Mouse (Mus musculus): ENCODE results near the gene Ddx3x.
"Not testable (repeated sequence)": the region's sequence is repeated elsewhere in the genome, so short reads cannot be mapped to it uniquely, and the experiment has no call there.

Gene Ddx3x

DNA sequence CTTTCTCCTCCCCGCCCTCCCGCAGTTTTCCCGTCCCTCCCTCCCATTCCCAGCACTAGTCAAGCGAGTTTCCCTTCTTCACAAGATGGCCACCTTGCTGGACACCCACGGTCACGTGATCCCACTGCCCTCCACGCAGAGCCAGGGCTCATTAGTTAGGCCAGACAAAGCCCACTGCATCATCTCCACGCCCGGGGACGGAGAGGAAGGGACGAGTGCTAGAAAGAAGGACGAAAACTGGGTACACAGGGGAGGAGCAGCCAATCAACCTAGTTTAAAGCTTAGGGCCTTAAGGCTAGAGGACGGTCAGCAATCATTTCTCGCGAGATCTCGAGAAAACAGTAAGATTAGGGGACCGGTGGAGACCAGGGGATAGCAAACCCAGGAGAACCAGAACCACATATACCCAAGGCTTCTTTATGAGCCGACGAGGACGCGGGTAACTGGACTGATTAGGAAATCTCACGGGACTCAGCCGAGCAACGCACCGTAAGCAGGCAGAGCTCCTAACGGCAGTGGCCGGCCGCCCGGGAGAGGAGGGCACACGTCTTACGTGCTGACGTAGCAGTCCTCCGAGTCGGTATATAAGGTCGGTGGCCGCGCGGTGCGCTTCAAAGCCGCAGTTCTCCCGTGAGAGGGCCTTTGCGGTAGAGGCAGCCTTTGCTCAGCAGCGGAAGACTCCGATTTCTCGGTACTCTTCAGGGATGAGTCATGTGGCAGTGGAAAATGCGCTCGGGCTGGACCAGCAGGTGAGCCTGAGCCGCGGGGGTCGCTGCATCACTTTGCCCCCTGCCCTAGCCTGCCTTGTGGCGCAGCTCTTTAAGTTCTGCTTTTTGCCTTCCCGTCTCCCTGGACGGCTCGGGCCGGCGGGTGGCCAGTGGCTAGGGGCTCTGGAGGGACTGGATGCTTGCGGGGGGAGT is at the start of gene Ddx3x:
Gene Ddx3x (plus strand): TSS at position 562 of the 920 bp plus-strand sequence.
- DNase-seq (ENCODE audit: low spot score) = peak; percentile 81

DNA sequence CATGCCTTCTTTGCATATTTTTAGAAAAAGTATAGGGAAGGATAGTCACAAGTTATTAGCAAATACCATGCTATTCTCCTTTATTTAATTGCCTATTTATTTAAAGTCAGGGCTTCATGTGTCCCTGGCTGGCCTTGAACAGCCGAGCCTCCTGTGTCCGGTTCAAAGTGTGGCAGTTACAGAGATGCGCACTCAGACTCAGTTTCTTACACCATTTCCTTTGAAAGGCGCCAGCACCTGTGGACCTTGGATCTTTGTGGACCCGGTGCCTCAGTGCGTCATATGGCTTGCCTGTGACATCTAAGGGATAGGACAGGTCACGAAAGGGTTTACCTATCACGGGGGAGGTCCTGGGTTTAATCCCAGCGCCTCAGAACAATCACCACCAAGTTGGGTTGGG is 49.5 kb upstream of the Ddx3x start:
- DNase-seq (ENCODE audit: low spot score) = no peak

DNA sequence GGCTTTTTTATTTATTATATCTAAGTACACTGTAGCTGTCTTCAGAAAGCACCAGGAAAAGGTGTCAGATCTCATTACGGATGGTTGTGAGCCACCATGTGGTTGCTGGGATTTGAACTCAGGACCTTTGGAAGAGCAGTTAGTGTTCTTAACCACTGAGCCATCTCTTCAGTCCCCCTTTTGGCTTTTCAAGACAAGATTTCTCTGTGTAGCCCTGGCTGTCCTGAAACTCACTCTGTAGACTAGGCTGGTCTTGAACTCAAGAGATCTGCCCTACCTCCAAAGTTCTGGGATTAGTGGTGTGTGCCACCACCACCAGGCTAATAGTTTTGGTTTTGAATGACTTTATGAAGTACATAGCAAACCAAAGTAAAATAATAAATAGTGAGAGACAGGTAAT is 47.9 kb upstream of the Ddx3x start:
- DNase-seq (ENCODE audit: low spot score) = not testable (repeated sequence)

DNA sequence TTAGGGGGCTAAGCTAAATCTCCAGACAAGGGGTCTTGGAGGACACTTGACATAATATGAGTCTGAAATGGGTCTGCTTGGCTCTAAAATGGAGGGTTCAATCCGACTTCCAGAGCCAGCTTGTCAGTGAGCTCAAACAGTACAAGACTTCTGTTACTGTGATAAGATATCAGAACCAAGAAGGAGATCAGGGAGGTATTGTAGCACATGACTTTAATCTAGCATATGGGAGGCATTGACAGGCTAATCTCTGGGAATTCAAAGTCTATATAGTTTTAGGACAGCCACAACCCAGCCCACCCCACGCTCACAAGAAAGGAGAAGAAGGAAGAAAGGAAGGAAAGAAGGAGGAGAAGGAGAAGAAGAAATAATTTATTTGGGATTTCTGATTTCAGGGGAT is 47.1 kb upstream of the Ddx3x start:
- no peak for DNase-seq (ENCODE audit: low spot score)

DNA sequence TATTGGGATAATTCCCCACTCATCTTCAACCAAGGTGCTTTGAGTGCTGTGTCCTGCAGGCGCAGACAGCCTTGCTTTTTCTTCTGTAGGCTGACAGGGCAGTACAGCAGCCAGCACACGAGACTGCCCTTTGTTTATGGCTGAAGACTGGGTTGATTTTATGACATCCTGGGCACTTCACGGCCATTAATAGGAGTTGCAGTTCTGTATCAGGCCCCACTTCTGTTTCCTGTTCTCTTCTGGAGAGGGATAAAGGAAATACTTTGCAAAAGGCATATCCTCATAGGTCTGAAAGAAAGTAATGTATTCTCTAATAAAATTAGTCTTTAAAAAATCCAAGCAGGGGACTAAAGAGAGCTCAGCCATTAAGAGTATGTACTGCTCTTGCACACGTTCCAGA is 46.1 kb upstream of the Ddx3x start:
- DNase-seq (ENCODE audit: low spot score) = no peak

DNA sequence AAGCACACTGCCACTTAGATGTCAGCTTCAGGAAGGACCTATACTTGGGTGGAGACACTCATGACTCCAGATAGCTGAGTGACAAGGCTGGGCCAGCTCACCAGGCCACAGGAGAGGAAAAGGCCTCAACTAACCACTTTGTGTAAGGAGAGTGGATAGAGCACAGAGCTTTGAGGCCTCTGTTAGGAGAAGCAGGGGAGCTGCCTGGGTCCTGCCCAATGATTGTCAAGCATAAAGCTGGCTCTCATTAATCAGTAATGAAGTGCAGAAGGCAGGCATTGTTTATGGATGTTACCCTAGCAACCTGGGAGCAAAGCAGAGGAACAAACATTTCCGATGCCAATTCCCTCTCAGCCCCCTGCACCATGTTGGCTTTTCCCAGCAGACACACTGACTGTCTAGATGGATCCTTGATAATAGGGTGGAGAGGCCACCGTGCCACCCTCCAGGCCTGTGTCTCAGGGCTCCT is 44.6 kb upstream of the Ddx3x start:
- DNase-seq (ENCODE audit: low spot score) = no peak

DNA sequence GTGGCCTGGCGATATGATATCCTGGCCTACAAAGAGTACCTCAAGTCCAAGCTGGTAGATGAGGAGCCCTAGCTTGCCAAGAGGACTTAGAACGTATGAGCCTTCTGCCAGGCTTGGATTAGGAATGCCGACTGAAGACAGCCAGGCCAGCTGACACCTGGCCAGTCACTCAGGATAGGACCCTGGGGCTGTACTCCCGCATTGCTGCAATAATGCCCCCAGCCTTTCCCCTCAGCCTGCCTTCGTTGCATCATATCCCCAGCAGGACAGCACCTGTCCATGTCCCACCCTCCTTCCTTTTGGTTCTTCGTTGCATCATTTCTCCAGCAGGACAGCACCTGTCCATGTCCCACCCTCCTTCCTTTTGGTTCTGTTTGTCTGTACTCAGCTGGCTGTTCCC is 41.3 kb upstream of the Ddx3x start:
- no peak for DNase-seq (ENCODE audit: low spot score)

DNA sequence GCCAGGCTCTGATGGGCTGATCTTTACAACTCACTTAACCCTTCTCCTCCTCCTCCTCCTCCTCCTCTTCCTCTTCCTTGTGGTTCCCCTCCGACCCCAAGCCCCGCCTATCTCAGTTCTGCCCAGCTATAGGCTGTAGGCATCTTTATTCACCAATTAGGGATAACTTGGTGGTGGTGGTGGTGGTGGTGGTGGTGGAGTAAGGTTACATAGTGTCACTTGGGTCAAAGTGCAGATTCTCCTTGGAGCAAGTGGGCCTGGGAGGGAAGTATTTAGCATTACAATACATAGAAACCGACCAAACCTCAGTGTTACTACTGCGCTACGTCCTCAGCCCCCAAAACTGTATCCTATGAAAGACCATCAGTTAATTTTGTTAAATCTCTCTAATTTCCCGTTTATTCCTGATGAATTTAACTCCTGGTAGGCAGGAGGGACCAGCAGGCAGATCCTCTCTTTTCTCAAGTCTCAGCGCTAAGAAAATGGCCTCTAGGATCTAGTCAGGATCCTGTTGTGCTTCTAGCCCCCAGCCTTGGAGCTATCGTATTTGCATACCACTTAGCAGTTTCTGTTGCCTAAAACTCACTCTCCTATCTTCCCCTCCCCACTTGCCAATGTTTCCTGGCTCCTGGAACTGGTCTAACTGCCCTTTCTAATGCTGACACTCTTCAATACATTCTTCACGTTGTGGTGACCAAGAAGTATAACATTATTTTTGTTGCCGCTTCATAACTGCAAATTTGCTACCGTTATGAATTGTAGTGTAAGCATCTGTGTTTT is 39.9 kb upstream of the Ddx3x start:
- no peak for DNase-seq (ENCODE audit: low spot score)

DNA sequence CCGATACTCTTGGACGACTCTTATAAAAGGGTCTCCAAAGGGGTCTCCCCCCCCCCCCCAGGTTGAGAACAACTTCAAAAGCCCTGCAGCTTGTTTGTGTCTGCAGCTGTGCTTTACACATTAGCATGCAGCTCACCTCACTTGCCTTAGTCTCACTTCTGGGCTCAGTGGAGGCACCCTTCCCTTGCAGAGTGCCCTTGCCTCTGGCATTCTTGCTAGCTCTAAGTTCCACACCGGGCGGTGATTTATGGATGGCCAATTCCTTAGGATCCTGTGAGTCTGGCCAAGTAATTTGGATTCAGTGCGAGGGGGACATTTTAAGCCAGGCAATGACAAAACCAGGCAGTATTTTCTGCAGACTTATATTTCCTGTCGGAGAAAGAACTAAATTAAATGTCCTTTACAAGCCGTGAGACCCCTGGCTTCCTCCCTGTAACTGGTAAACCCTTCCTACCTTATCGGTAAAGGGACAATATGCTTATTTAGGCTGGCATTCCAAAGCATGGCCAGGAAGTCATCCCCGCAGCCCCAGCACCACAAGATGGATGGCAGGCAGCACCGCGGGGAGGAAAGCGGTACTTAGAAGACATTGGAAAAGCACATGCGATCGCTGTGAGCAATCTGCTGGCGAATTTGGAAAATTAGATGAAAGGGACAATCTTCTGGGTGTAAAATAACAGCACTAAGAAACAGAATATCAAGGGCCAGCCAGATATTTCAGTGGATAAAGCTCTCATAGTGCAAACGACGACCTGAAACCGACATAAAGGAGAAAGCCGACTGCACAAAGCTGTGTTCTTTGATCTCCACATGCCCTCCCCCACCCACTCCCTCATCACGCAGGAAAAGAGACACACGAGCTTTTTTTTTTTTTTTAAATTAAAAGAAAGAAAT is 39.1 kb upstream of the Ddx3x start:
- no peak for DNase-seq (ENCODE audit: low spot score)

DNA sequence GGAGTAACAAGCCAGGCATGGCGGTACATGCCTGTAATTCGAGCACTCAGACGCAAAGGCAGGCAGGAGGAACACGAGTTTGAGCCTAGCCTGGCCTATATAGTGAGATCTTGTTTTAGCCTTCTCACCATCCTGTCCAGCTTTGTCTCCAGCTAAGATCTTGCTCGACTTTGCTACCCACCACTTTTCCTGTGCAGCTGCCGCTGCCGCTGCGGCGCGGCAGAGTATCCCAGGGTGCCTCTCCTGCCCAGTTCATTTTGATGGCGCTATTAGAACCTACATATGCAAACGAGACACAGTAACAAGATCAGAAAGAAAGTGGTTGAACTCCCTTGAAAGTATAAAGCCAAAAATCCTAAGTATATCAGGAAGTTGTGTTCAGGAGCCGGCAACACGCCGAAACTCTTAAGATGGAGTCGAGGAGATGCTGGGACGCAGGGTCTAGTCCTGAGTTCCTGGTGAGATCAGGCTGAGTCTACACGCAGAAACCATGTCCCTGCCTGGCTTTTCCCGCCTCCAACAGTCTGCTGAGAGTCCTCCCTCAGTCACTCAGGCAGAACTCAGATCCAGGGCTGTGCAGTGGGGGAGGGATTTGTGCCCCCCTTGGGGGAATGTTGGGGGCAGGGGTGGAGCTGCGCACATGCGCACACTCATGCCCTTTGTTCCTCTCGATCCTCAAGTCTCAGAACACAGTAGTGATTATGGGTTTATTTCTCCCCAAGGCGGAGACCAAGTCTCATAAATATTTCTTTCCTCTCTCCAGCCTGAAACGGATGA is 38.3 kb upstream of the Ddx3x start:
- DNase-seq (ENCODE audit: low spot score) = peak; percentile 68

DNA sequence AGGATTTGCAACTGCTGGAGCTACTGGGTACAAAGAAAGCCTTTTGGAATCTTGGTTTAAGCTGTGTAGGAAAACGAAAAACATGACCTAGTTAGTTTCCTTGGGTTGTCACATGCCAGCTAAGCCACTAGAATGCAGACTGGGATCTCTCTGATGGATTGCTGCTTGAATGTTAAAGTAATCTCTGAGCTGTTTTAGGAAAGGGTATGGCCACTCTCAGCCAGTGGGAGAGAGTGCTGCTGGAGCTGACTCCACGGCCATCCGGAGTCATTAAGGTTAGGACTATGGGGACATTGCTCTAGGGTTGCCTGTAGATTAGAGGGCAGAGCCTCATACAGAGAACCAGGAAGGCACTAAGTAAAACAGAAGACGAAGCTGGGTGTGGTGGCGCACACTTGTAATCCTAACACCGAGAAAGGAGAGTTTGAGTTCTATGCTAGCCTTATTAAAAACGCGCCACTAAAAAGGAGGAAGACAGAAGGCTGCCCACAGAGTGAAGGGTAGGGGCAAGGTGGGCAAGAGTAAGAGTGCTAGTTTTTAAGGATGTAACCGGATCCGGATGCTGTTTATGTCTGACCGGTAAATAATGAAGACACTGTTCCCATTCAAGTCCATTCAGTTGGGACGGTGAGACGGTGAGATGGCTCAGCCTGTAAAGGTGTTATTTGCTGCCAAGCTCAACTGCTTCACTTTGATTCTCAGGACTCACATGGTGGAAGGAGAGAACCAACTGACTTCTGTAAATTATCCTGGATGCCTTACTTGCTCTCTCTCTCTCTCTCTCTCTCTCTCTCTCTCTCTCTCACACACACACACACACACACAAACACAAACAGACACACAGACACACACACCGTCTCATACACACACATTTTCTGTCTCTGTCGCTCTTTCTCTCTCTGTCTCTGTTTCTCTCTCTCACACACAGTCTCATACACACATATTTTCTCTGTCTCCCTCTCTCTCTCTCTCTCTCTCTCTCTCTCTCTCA is 37.3 kb upstream of the Ddx3x start:
- DNase-seq (ENCODE audit: low spot score) = no peak

DNA sequence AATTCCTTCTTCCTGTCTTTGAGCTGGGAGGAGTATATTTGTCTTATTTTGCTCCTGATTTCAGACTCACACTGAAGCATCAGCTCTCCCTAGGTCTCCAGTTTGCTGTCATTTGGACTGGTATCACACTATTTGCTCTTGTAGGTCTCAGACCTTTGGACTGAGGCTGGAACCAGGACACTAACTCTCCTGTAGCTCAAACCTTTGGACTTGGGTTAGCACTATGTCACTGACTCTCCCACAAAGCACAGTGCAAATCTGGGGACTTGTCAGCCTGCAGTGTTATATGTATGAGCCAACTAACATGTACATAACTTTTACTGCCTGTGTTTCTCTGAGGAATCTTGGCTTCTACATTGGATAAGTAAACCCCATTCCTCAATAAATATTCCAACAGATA is 36.2 kb upstream of the Ddx3x start:
- no peak for DNase-seq (ENCODE audit: low spot score)

DNA sequence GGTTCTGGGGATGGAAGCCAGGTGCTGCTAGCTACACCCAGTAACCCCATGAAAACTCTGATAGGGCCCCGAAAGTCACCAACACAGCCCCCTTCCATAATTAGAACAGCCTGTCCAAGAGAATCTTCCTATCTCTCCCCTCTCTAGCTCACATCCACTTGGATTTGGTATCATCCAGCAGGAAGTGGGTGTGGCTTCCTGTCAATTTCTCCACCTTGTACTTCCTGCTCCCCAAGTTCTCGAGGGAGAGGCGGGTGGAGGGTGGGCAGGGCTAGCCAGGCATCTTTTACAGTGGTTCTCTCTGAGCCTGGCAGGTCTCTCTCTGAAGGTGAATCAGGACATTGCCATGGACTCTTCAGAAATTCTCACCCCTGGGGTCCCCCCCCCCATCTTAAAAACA is 35.7 kb upstream of the Ddx3x start:
- no peak for DNase-seq (ENCODE audit: low spot score)

DNA sequence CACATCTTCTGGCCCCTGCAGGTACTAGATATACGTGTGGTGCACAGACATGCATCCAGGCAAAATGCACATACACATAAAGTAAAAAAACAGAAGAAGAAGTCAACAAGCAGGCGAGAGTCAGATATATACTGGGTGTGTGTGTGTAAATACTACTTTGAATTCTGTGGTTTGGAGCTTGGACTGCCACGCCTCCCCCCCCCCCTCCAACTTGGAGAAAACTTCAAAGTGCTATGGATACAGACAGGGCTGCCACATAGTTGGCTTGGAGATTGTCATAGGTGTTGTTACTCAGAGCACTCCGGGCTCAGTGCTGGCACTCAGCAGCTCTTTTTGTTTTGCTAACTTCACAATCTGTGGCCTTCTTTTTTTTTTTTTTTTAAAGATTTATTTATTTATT is 29.1 kb upstream of the Ddx3x start:
- DNase-seq (ENCODE audit: low spot score) = no peak

DNA sequence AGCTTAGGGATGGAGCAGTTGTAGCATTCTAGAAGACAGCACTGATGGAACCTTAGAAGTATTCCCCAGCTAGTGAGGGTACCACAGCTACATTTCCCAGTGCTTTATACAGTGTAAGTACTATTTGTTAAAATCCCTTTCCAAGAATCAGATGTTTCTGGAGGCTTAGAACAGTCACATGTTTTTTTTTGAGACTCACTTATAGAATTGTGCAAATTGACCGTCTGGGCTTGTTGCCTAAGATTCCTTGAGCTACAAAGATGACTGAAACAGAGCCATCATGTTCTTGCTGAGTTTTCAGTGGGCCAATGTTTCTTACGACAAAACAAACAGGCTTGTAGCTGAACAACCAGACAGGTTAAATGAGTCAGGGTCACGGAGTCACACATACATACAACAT is 26.5 kb upstream of the Ddx3x start:
- no peak for DNase-seq (ENCODE audit: low spot score)

DNA sequence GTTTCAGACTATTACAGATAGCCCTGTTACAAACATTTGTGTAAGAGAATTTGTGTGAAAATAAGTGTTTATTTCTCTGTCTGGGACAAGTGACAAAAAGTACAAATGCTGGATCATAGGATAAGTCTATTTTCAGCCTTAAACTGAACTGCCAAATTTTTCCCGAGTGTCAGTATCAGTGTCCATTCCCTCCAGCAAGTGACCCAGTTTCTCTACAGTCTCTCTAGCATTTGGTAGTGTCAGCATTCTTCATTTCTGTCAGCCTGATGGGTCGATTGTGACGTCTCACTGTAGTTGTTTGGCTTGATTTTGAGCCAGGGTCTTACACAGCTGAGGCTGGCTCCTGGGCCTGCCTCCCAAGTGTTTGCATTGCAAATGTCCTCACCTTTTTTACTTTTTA is 17.4 kb upstream of the Ddx3x start:
- no peak for DNase-seq (ENCODE audit: low spot score)

DNA sequence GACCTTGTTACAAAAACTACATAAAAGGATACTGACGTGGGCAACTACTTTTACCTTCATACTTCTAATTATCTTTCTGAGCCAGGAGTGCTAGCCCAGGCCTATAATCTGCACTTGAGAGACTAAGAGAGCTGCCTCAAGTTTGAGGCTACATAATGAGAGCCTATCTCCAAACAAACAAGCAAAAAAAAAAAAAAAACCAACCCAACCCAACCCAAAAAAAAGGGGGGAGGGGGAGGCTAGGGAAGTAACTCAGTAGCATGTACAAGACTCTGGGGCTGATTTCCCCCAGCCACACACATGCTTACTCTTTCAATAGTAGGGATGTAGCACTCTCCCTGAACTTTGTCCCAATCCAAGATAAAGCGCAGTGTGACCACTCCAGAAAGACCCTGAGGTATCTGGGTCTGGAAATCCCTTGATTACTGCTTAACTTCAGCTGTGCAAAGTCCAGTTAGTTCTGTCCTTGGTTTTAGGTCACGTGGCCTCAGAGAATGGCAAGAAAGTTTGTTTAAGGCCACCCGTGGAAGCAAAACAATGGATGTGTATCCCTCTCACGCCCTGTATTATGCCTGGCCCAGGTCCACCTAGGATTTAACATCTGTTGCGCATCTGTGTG is 5.1 kb upstream of the Ddx3x start:
- DNase-seq (ENCODE audit: low spot score) = peak; percentile 6

DNA sequence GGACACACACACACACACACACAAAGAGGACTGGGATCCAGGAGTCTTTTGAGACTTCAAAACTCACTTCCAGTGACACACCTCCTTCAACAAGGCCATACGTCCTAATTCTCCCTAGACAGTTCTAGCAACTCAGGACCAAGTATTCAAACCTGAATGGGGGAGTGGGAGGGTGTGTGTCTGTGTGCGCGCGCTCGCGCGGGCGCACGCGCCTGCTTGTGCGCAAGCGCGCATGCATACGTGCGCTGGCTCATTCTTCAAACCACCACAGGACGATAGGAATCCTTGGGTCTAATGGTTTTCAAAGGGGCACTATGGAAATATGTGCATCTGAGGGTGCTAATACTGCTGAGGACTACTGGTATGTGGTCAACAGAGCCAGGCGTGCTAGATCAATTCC is 1.8 kb upstream of the Ddx3x start:
- DNase-seq (ENCODE audit: low spot score) = no peak

DNA sequence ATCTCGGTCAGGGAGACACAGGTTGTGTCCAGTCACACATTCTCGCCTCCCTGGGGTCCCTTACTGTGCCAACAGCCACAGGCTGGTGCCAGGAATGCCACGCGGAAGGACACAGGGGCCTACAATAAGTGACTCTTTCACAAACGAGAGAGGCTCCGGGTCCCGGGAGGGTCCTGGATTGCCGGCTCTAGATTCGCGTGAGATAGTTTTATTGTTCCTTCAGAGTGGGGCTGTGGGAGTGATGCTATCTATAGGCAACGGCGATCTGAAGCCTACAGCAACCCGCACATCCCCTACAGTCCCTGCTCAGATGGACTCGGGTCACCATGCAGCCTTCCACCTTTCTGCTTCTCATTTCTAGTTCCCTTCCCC is 747 bp upstream of the Ddx3x start:
- peak; percentile 33 for DNase-seq (ENCODE audit: low spot score)
